Mouse (Mus musculus): Measurements from ENCODE around the gene Actl6b. TPM values are rescaled to one million over a fixed set of nuclear protein-coding genes. Genes with fewer than 3 reads are reported as not detected.

Actl6b gene
- polyA plus RNA-seq, 1 experiment from 2014 or later, result not detected

DNA sequence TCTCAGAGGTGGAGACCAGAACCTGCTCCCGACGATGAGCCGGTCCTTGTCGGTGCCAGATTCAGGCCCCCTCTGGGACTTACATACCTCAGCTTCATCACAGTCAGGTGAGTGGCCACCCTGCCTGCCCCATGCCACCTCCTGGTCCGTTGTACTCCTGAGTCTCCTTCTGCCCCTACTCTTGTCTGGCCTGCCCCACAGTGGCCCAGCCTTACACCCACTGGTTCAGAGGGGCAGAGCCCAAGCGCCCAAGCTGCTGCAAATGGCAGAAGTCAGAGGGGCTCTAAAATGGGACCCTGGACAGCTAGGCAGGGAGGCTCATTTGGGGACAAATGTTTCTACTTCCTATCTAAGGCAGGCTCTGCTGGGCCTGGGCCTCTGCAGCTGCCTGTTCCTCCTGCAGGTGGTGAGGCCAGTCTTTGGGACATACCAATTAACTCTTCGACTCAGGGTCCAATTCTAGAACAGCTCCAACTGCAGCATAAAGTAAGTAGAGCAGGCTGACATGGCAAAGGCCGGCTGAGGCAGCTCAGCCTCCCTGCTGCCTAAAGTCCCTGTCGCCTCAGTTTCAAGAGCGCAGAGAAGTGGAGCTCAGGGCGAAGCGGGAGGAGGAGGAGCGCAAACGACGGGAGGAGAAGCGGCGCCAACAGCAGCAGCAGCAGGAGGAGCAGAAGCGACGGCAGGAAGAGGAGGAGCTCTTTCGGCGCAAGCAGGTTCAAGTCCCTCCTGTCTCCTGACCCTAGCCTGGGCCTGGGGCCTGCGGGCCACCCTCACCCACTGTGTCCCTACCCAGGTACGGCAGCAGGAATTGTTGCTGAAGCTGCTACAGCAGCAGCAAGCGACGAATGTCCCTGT is 29.7 kb upstream of the Actl6b start:
- H3K27ac ChIP-seq (ENCODE audit: low read depth), result no peak overlapping the region
- H3K9ac ChIP-seq, result no peak overlapping the region
- ATAC-seq (ENCODE audit: insufficient read depth), result no peak
- DNase-seq, result no peak
- peaks cover 100% of the 10 kb centered on the region for H3K36me3 ChIP-seq (ENCODE audit: insufficient read depth)
- WGBS, result 75% methylated on average over 25 of the region's 25 CpGs
- no peak; the same call in 1 of the 2 replicates for TF ChIP-seq CTCF (IDR thresholded peaks at IDR 0.05; ENCODE audit: low read depth)
- H3K4me2 ChIP-seq, result no peak overlapping the region
- no peaks in the 10 kb centered on the region for H3K4me1 ChIP-seq (ENCODE audit: insufficient read depth)
- H3K27me3 ChIP-seq (ENCODE audit: insufficient read depth, low read length), result no peaks in the 10 kb centered on the region
- H3K9me3 ChIP-seq (ENCODE audit: low read depth, low read length), result no peaks in the 10 kb centered on the region
- H3K4me3 ChIP-seq (ENCODE audit: low read depth, low read length), result no peak overlapping the region

- Histone ChIP-seq H3K4me3 (ENCODE audit: low read depth, low read length) (no peak overlapping the region), H3K36me3 (ENCODE audit: insufficient read depth) (peaks cover 100% of the 10 kb centered on the region), H3K9me3 (ENCODE audit: low read depth, low read length) (no peaks in the 10 kb centered on the region), H3K4me2 (no peak overlapping the region), H3K4me1 (ENCODE audit: insufficient read depth) (no peaks in the 10 kb centered on the region), H3K27ac (ENCODE audit: low read depth) (no peak overlapping the region), H3K27me3 (ENCODE audit: insufficient read depth, low read length) (no peaks in the 10 kb centered on the region), H3K9ac (no peak overlapping the region)
- WGBS, result 82% methylated on average over 8 of the region's 8 CpGs
- no peak for DNase-seq
- no peak for ATAC-seq (ENCODE audit: insufficient read depth)
- TF ChIP-seq CTCF (IDR thresholded peaks at IDR 0.05; ENCODE audit: low read depth), result no peak
Measured at GRCm38 (mm10) chr5:137524251-137524515, 29.1 kb upstream of the Actl6b start.

GRCm38 (mm10) chr5:137524671-137525070 is 28.6 kb upstream of the Actl6b start:
- peaks cover 100% of the 10 kb centered on the region for H3K36me3 ChIP-seq (ENCODE audit: insufficient read depth)
- DNase-seq (no peak), ATAC-seq (ENCODE audit: insufficient read depth) (no peak)
- 76% methylated on average over 13 of the region's 13 CpGs for WGBS
- H3K4me3 ChIP-seq (ENCODE audit: low read depth, low read length), result no peak overlapping the region
- H3K4me2 ChIP-seq, result no peak overlapping the region
- H3K4me1 ChIP-seq (ENCODE audit: insufficient read depth), result no peaks in the 10 kb centered on the region
- no peak for TF ChIP-seq CTCF (IDR thresholded peaks at IDR 0.05; ENCODE audit: low read depth)
- H3K9ac ChIP-seq, result no peak overlapping the region
- no peaks in the 10 kb centered on the region for H3K27me3 ChIP-seq (ENCODE audit: insufficient read depth, low read length)
- no peak overlapping the region for H3K27ac ChIP-seq (ENCODE audit: low read depth)
- no peaks in the 10 kb centered on the region for H3K9me3 ChIP-seq (ENCODE audit: low read depth, low read length)

- 66% methylated on average over 16 of the region's 16 CpGs for WGBS
- H3K4me3 ChIP-seq (ENCODE audit: low read depth, low read length), result no peak overlapping the region
- no peaks in the 10 kb centered on the region for H3K9me3 ChIP-seq (ENCODE audit: low read depth, low read length)
- no peak for TF ChIP-seq CTCF (IDR thresholded peaks at IDR 0.05; ENCODE audit: low read depth)
- no peak for DNase-seq
- no peak overlapping the region for H3K27ac ChIP-seq (ENCODE audit: low read depth)
- H3K4me2 ChIP-seq, result no peak overlapping the region
- peak overlapping the region; percentile 22; the same call in 1 of the 2 replicates for H3K9ac ChIP-seq
- H3K4me1 ChIP-seq (ENCODE audit: insufficient read depth), result peaks cover 2% of the 10 kb centered on the region; the same call in 1 of the 2 replicates
- no peak for ATAC-seq (ENCODE audit: insufficient read depth)
- H3K36me3 ChIP-seq (ENCODE audit: insufficient read depth), result peaks cover 100% of the 10 kb centered on the region
- H3K27me3 ChIP-seq (ENCODE audit: insufficient read depth, low read length), result no peaks in the 10 kb centered on the region
Measured at GRCm38 (mm10) chr5:137525511-137525910, 27.8 kb upstream of the Actl6b start.

- TF ChIP-seq CTCF (IDR thresholded peaks at IDR 0.05; ENCODE audit: low read depth), result peak; percentile 23; the same call in 1 of the 2 replicates
- DNase-seq (peak; percentile 63), ATAC-seq (ENCODE audit: insufficient read depth) (no peak)
- Histone ChIP-seq H3K4me3 (ENCODE audit: low read depth, low read length) (no peak overlapping the region), H3K27ac (ENCODE audit: low read depth) (peak overlapping the region; percentile 33; the same call in 1 of the 2 replicates), H3K27me3 (ENCODE audit: insufficient read depth, low read length) (no peaks in the 10 kb centered on the region), H3K4me1 (ENCODE audit: insufficient read depth) (peaks cover 3% of the 10 kb centered on the region; the same call in 1 of the 2 replicates), H3K9ac (no peak overlapping the region), H3K36me3 (ENCODE audit: insufficient read depth) (peaks cover 92% of the 10 kb centered on the region), H3K9me3 (ENCODE audit: low read depth, low read length) (no peaks in the 10 kb centered on the region), H3K4me2 (no peak overlapping the region)
- 48% methylated on average over 16 of the region's 16 CpGs for WGBS
Measured at GRCm38 (mm10) chr5:137526192-137526936, 27.0 kb upstream of the Actl6b start.

DNA sequence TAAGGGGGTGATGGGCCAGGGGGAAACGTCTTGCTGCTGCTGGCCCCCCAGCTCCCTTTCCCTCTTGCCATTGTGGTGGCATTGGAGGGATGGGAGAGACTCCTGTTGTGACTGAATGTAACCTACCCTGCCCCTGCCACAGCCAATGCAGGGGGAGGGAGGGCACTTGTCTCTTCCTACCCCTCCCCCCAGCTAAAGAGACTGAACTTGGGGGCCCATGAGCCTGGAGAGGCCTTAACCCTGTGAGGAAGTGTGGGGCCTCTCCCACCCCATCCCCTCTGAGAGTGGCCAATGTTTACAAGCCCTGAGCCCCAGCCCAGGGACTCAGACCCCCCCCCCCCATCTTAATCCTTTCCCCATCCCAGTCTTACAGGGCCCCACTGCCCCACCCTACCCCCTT is 25.9 kb upstream of the Actl6b start:
- Histone ChIP-seq H3K9ac (no peak overlapping the region), H3K27ac (ENCODE audit: low read depth) (no peak overlapping the region), H3K4me1 (ENCODE audit: insufficient read depth) (peaks cover 3% of the 10 kb centered on the region; the same call in 1 of the 2 replicates), H3K4me3 (ENCODE audit: low read depth, low read length) (no peak overlapping the region), H3K9me3 (ENCODE audit: low read depth, low read length) (no peaks in the 10 kb centered on the region), H3K36me3 (ENCODE audit: insufficient read depth) (peaks cover 81% of the 10 kb centered on the region), H3K4me2 (no peak overlapping the region), H3K27me3 (ENCODE audit: insufficient read depth, low read length) (no peaks in the 10 kb centered on the region)
- DNase-seq (no peak), ATAC-seq (ENCODE audit: insufficient read depth) (no peak)
- WGBS, result 47% methylated on average over 1 of the region's 1 CpGs
- no peak for TF ChIP-seq CTCF (IDR thresholded peaks at IDR 0.05; ENCODE audit: low read depth)
